Mouse (Mus musculus): ENCODE measurements around the gene Mrpl47.
"Not testable (repeated sequence)": the region's sequence is repeated elsewhere in the genome, so short reads cannot be mapped to it uniquely, and the experiment has no call there.

Mrpl47 gene

DNA sequence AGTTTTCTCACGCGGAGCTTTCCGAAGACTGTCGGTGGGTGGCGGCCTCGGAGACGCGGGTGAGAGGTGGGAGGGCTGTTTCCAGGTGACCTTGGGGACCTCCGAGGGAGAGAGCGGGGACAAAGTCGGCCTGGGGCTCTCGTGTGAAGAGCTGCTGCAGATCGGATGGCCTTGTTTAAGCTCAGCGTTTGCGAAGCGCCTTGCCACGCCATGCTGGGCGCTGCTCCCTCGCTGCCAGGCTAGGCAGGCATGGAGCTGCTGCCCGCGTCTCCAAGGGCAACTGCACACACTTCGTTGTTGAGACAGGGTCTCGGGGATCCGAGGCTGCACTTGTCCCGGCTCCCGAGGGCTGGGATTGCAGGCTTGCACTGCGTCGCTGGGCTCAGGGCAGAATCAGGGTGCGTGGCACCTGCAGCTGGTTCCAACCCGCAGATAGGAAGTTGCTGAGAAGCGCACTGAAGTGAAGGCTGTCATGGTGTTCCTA lies at the start of gene Mrpl47:
Gene Mrpl47, minus strand, starts transcription at position 434 of the 484 bp plus-strand sequence.
- no peak for DNase-seq (ENCODE audit: low spot score in 2 of 2)

DNA sequence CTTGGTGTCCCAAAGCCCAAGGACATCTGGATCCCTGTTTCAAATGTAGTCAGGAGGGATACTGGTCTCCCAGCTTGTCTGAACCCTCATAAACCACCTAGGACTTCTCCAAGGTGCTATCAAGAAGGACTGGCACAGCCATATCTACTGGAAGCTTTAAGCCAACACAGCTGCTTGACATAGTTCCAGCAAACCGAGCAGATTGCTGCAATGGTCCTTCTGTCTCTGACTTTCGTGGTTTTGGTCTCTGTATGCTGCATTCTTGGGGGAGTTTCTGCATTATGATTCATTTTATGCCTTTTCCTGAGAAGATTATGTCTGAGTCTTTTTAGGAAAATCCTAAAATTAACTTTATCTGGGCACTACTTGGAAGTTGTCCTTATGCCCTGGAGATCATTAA lies 33.4 kb upstream of the Mrpl47 start:
- no peak for DNase-seq (ENCODE audit: low spot score in 2 of 2)

- no peak for DNase-seq (ENCODE audit: low spot score in 2 of 2)
Observed at GRCm38 (mm10) chr3:32763902-32764301, 26.5 kb upstream of the Mrpl47 start.

DNA sequence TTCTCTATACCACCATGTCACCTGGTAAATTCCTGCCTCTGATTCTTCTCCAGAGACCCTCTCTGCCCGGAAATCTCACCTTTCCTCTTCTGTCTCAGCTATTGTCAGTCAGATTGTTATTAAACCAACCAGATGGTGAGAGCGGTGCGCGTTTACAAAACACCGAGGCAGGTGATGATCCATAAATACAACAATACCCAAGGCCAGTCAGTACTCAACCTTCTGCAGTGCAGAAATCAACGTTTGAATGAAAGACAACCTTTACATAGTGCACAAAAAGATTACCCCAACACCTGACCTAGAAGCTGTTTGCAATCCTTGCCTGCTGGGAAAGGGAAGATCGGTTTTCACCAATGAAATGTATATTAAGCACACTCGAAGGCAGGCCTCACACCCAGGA lies 25.6 kb upstream of the Mrpl47 start:
- no peak for DNase-seq (ENCODE audit: low spot score in 2 of 2)

GRCm38 (mm10) chr3:32759212-32759611 lies 21.8 kb upstream of the Mrpl47 start:
- DNase-seq (ENCODE audit: low spot score in 2 of 2), result no peak

- DNase-seq (ENCODE audit: low spot score in 2 of 2), result no peak
Observed at GRCm38 (mm10) chr3:32754384-32754915, 17.0 kb upstream of the Mrpl47 start.

DNA sequence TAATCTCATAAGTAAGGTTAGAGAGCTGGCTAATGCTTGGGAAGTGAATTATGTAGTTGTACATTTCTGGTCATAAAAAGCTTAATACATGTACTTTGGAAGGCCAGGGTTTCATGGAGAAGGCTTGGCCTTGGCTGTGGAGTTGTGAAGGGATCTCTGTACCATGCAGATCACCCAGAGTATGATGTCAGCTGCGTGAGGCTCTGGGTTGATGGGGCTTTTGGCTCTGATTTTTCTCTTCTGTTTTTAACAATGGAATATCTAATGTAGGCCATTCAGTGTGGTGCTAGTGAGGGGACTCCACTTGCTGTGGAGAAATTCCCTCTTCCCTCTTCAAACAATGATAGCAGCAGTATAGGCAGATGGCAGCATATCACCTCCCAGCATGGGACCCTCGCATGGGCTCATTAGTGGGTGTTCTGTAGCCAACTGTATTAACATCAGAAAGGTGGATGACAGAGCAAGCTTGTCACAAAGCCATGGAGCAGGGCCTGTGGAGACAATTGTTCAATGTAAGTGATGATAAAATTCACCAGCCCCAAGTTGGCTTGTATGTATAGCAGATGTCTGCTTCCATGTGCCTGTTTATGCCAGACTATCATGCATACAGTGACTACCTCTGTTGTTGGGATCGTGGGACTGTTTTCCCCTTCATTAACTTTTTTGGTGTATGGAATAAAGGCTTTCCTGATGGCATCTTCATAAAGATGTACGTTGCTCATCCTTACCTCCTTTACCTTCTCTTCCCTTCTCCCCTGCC lies 12.6 kb upstream of the Mrpl47 start:
- DNase-seq (ENCODE audit: low spot score in 2 of 2), result no peak

DNA sequence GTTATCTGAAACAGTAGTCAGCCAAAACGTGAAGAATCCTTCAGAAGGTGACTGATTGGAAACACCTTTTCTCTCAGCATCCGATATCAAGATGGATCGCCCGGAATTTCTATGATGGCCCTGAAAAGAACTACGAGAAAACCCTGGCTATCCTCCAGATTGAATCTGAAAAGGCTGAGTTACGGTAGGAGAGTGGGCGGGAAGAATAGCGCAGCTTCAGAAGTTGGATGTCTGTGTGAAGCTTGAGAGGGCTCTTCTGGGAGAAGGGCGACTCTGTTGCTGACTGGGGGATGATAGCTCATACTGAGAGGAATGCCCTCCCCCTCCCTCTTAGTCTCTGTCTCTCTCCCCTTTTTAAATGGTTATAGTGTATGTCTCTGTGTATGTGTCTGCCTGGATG lies 11.0 kb upstream of the Mrpl47 start:
- no peak for DNase-seq (ENCODE audit: low spot score in 2 of 2)

DNA sequence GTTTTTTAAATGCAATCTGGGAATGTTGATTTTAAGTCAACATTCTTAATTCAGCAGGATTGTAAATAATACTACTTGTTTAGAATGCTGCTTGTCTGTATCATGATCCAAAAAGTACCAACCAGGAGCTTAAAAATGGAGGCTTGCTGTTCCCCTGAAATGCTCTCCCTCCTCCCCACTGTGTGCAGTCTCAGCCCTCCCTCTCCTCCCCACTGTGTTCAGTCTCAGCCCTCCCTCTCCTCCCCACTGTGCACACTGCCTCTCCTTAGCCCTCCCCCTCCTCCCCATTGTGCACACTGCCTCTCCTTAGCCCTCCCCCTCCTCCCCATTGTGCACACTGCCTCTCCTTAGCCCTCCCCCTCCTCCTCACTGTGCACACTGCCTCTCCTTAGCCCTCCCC lies 8.0 kb upstream of the Mrpl47 start:
- not testable (repeated sequence) for DNase-seq (ENCODE audit: low spot score in 2 of 2)

DNA sequence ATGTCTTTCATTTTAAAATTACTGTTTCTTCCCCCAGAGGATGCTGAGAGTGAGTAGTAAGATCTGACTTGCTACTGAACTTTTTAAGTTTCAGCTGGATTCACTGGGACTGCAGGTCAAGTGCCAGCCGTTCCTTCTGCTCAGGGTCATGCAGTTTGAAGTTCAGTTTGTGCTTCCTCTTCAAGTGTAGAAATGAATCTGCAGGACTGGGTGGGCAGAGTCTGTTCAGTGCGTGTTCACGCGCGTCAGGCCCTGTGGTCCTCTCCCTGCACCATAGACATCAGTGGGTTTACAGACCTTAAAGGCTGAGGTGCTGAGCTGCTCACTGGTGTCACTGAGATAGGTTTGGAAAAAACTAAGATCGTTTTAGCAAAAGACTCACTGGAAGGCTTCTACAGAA lies 7.6 kb upstream of the Mrpl47 start:
- no peak for DNase-seq (ENCODE audit: low spot score in 2 of 2)

GRCm38 (mm10) chr3:32742276-32742780 lies 4.9 kb upstream of the Mrpl47 start:
- no peak for DNase-seq (ENCODE audit: low spot score in 2 of 2)

DNA sequence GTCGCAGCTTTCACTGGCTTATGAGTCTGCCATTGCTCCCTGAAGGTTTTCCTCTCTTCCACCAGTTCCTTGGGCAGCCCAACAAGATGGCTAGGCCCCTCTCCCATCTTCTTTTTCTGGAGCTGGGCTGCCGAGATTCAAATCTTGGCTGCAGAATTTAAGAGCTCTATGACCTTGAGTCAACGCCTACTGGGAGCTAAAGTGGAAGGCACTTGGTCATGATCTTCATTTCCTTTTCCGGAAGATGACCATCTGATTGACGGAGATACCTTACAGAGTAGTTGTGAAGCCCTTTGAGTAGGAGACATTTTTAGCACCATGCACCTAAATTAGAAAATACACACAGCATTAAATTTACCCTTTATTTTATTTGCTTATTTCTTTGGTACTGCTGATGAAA lies 1.1 kb upstream of the Mrpl47 start:
- no peak for DNase-seq (ENCODE audit: low spot score in 2 of 2)

GRCm38 (mm10) chr3:32736244-32737171 lies 897 bp downstream of the Mrpl47 start, which contains the start of gene Ndufb5:
Gene Ndufb5, plus strand, starts transcription at chr3:32736990.
- peak; percentile 93 to 96 for DNase-seq (ENCODE audit: low spot score in 2 of 2)

DNA sequence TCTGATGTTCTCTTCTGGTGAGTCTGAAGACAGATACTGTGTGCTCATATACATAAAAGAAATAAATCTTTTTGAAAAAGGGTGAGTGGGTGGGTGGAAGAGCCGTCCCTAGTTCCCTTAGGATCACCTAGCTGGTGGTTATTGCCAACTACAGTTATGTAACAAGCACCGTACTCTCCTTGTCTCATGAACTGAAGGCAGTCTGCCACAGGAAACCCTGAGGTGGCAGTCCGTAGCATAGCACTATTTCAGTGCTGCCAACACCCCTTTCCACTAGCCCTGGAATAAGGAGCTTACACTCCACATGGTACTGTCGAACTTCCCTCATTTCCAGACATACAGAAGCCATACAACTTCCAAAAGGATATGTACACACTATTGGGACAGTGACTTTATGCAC lies 9.5 kb downstream of the Mrpl47 start:
- no peak for DNase-seq (ENCODE audit: low spot score in 2 of 2)

DNA sequence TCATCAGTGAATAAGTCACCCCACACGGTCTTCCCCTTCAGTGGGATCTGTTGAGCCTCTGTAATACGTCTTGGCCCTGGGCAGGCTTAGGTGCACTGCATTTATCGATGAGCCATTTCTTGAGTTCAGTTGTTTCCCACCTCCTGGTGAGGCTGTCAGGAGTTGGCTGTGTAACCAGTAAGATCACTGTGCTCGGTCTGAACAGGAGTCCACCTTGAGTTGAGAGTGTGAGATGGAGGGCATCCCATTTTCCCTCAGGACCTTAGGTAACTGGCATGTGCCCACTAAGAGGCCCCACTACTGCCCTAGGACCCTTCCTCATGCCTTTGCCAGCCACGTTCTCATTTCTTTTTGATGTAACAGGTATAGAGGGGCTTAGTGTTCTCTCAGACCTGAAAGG lies 11.5 kb downstream of the Mrpl47 start:
- no peak for DNase-seq (ENCODE audit: low spot score in 2 of 2)

- DNase-seq (ENCODE audit: low spot score in 2 of 2), result no peak
Observed at GRCm38 (mm10) chr3:32724191-32724590, 13.2 kb downstream of the Mrpl47 start.

GRCm38 (mm10) chr3:32718271-32718670 lies 19.1 kb downstream of the Mrpl47 start:
- DNase-seq (ENCODE audit: low spot score in 2 of 2), result no peak

DNA sequence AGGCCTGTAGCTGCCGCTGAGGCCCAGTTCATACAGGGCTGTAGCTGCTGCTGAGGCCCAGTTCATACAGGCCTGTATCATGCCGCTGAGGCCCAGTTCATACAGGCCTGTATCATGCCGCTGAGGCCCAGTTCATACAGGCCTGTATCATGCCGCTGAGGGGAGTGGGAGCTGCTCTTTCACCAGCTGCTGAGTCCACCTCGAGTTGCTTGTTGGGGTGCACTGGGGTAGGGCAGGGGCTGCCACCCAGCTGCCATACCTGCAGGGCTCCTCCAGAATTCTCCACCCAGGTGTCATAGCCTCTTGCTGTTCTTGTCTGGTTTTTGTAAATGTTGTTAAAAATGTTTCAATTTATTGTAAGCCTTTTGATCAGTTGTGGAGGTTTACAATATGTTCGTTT lies 20.0 kb downstream of the Mrpl47 start:
- DNase-seq (ENCODE audit: low spot score in 2 of 2), result not testable (repeated sequence)

DNA sequence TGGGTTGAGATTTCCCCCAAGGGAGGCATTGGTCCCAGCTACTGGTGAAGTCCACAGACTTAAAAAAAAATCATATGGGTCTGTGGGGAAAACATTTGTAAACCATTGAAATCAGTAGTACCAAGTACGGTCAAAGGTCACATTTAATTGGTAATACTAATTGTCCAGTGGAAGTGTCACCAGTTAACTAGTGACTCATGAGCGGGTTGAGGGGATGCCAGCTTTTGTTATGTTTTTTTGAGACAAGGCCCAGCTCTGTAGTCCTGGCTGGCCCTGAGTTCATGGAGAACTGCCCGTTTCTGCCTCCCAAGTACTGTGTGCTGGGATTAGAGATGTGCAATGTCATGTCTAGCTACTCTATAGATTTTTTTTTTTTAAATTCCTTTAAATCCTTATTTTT lies 23.7 kb downstream of the Mrpl47 start:
- DNase-seq (ENCODE audit: low spot score in 2 of 2), result no peak

GRCm38 (mm10) chr3:32709388-32709787 lies 28.0 kb downstream of the Mrpl47 start:
- no peak for DNase-seq (ENCODE audit: low spot score in 2 of 2)

GRCm38 (mm10) chr3:32708368-32709231 lies 28.8 kb downstream of the Mrpl47 start:
- peak; percentile 97 to 100 for DNase-seq (ENCODE audit: low spot score in 2 of 2)
